Mouse (Mus musculus) megakaryocyte, embryonic 14.5 days (primary cell): ENCODE data around the gene Krtap19-5. TPM values are rescaled to one million over a fixed set of nuclear protein-coding genes. Genes with fewer than 3 reads are reported as not detected.

Source experiments
- H3K27me3 ChIP-seq: replicated peaks from 2 replicates; pipeline ENCODE3; 2012; ENCODE audit warnings: inconsistent platforms
- H3K36me3 ChIP-seq: replicated peaks from 2 replicates; pipeline ENCODE3; 2012; ENCODE audit warnings: low read length, inconsistent platforms, mixed read lengths
- H3K4me1 ChIP-seq: 2 replicates; pipeline ENCODE4 v1.6.1; 2012; ENCODE audit warnings: inconsistent platforms
- H3K4me3 ChIP-seq: replicated peaks from 2 replicates; pipeline ENCODE3; 2012; ENCODE audit warnings: moderate library complexity, mild to moderate bottlenecking, inconsistent platforms
- H3K9me3 ChIP-seq: 2 replicates; pipeline ENCODE4 v1.6.1; 2012; ENCODE audit warnings: inconsistent platforms
- FLI1 ChIP-seq: IDR thresholded peaks from 2 replicates; pipeline ENCODE4 v1.6.1; 2012; ENCODE audit warnings: low read length, inconsistent platforms, mixed read lengths
- GATA1 ChIP-seq: IDR thresholded peaks from 3 replicates; pipeline ENCODE4 v1.6.1; 2012; ENCODE audit warnings: mixed read lengths, low read length, inconsistent platforms, borderline replicate concordance
- polyA plus RNA-seq: library from polyadenylated mRNA; stranded (reverse); fragments of >175 nt; gene quantifications from 2 replicates; pipeline ENCODE4 v1.2.3, GENCODE M21; 2012; ENCODE audit warnings: low replicate concordance; ENCODE audit not compliant: insufficient read depth

Krtap19-5 gene
- not detected in 2 replicates for polyA plus RNA-seq

GRCm38 (mm10) chr16:88896357-88896756 lies at the start of gene Krtap19-5:
Gene Krtap19-5 (minus strand): TSS chr16:88896457.
- no peaks in the 10 kb centered on the region for H3K36me3 ChIP-seq
- TF ChIP-seq GATA1 (no peak), FLI1 (no peak)
- H3K9me3 ChIP-seq, result peaks cover 27% of the 10 kb centered on the region
- no peaks in the 10 kb centered on the region for H3K27me3 ChIP-seq
- H3K4me3 ChIP-seq, result no peak within 1 kb of the TSS
- no peaks in the 10 kb centered on the region for H3K4me1 ChIP-seq

GRCm38 (mm10) chr16:88941106-88941505 lies 44.8 kb upstream of the Krtap19-5 start:
- Histone ChIP-seq H3K4me3 (no peak overlapping the region), H3K36me3 (no peaks in the 10 kb centered on the region), H3K4me1 (no peaks in the 10 kb centered on the region), H3K27me3 (no peaks in the 10 kb centered on the region), H3K9me3 (peaks cover 12% of the 10 kb centered on the region; the same call in 1 of the 2 replicates)
- TF ChIP-seq FLI1, result no peak
- no peak for TF ChIP-seq GATA1

DNA sequence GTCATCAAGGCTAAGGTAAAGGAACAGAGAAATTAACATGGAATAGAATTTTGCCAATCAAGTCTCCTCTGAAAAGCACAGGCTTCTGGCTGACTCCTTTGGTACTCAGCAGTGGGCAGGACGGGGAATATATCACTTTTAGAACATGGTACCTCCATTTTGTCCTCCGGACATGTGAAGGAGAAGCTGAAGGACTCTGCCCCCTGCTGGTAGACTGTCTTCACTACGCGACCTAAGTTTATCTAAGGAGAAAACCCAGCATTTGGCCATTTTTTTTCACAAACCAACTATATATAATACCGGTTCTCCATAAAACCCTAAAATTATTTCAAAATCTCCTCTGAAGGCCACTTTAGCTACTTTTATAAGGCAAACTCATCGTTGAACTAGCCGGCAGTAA lies 42.0 kb upstream of the Krtap19-5 start:
- no peaks in the 10 kb centered on the region for H3K27me3 ChIP-seq
- TF ChIP-seq GATA1 (no peak), FLI1 (no peak)
- no peaks in the 10 kb centered on the region for H3K36me3 ChIP-seq
- H3K4me3 ChIP-seq, result no peak overlapping the region
- H3K4me1 ChIP-seq, result no peaks in the 10 kb centered on the region
- peaks cover 12% of the 10 kb centered on the region; the same call in 1 of the 2 replicates for H3K9me3 ChIP-seq

DNA sequence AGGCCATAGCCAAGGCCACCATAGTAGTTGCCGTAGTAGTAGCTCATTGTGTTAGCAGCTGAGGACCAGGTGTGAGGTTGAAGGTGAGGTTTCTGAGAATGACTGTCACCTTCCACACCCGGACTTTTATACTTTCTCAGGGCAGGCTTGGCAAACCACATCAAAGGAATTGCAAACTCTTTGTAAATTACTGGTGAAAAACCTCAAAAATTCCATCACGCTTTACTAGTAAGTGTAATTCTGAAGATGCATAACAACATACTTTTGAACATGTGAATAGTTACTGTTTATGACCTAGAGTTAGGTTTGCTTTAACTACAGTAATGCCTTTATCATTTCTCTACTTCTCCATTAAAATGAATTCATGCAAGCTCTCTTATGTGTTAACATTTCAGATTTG lies 35.9 kb upstream of the Krtap19-5 start, which contains the start of gene Krtap19-9b:
Krtap19-9b (minus strand) TSS at position 101 of the 400 bp plus-strand sequence.
- no peaks in the 10 kb centered on the region for H3K36me3 ChIP-seq
- no peak for TF ChIP-seq GATA1
- no peak for TF ChIP-seq FLI1
- H3K27me3 ChIP-seq, result no peaks in the 10 kb centered on the region
- H3K9me3 ChIP-seq, result peaks cover 7% of the 10 kb centered on the region; the same call in 1 of the 2 replicates
- H3K4me1 ChIP-seq, result no peaks in the 10 kb centered on the region
- no peak within 1 kb of the TSS for H3K4me3 ChIP-seq

DNA sequence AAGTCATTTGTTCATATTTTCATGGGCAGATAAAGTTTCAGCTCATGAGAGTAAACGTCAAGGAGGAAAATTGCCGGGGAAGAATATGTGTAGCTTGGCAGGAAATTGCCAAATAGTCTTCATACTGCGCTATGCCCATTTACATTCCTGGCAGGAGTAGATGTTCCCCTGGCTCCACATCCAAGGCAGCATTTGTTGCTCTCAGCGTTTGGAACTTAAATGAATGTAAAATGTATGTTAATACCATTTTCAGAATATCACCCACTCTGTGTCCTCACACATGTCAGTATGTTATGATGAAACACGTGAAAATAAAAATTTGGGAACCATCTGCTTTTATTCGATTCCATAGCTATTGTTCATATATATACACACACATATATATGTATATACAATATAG lies 9.4 kb downstream of the Krtap19-5 start:
- no peaks in the 10 kb centered on the region for H3K27me3 ChIP-seq
- H3K9me3 ChIP-seq, result 0 out of 2 replicates have a peak, but pooled peaks cover 2% of the 10 kb centered on the region
- H3K4me1 ChIP-seq, result no peaks in the 10 kb centered on the region
- no peaks in the 10 kb centered on the region for H3K36me3 ChIP-seq
- TF ChIP-seq FLI1, result no peak
- H3K4me3 ChIP-seq, result no peak overlapping the region

DNA sequence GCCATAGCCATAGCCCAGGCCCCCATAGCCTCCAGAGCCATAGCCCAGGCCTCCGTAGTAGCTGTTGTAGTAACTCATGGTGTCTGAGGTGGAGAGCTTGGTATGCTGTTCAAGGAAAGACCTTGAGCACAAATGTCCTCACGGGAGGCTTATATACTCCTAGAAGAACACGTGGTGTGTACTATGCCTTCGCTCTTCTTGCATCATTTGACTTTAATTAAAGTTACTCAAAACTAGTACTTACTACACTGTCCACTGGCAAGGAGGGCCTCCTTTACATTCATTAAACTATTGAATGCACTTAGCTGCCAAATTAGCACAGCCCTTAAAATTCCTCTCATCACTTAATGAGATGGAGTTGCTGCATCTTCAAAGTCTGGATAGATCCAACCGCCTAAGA lies 11.3 kb downstream of the Krtap19-5 start, which contains the start of gene Krtap19-4:
Krtap19-4 (minus strand) TSS at position 101 of the 400 bp plus-strand sequence.
- Histone ChIP-seq H3K9me3 (0 out of 2 replicates have a peak, but pooled peaks cover 2% of the 10 kb centered on the region), H3K4me3 (no peak within 1 kb of the TSS), H3K27me3 (no peaks in the 10 kb centered on the region), H3K4me1 (no peaks in the 10 kb centered on the region), H3K36me3 (no peaks in the 10 kb centered on the region)
- TF ChIP-seq FLI1, result no peak
- TF ChIP-seq GATA1, result no peak

DNA sequence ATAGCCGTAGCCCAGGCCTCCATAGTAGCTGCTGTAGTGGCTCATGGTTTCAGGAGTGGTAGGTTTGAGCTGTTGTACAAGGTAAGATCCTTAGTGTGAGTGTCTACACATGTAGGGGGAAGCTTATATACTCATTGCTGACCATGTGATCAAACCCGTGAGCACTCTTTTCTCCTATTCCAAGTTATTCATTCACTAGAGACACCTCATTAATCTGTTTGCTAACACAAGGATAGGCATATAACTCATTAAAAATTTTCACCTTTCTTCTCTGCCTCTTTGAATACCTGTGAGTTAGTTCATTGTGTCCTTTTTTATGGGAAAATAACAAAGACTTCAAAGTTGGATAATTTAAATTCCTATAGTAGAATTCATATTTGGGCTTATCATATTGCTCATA lies 18.3 kb downstream of the Krtap19-5 start, which contains the start of gene Krtap19-3:
Krtap19-3 (minus strand) TSS at position 101 of the 400 bp plus-strand sequence.
- Histone ChIP-seq H3K4me3 (no peak within 1 kb of the TSS), H3K27me3 (no peaks in the 10 kb centered on the region), H3K36me3 (no peaks in the 10 kb centered on the region), H3K9me3 (peaks cover 4% of the 10 kb centered on the region; the same call in 1 of the 2 replicates), H3K4me1 (no peaks in the 10 kb centered on the region)
- TF ChIP-seq FLI1 (no peak), GATA1 (no peak)

DNA sequence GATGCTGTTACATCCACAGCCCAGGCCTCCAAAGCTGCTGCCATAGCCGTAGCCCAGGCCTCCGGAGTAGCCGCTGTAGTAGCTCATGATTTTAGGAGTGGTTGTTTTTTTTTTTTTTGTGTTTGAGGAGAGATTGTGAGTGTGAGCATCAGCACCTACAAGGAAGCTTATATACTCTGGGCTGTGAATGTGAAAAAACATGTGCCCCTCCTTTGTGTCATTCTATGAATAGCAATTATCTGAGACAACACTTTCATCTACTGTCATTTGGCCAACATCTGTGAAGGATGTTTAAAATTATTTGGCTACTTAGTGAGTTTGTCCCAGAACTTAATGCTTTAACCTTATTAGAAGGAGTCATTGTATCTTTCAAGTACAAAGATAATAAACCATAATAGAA lies 22.1 kb downstream of the Krtap19-5 start, which contains the start of gene Krtap19-2:
Krtap19-2 (minus strand) TSS at position 101 of the 400 bp plus-strand sequence.
- Histone ChIP-seq H3K4me3 (no peak within 1 kb of the TSS), H3K36me3 (no peaks in the 10 kb centered on the region), H3K9me3 (peaks cover 4% of the 10 kb centered on the region; the same call in 1 of the 2 replicates), H3K27me3 (no peaks in the 10 kb centered on the region), H3K4me1 (no peaks in the 10 kb centered on the region)
- TF ChIP-seq GATA1 (no peak), FLI1 (no peak)

GRCm38 (mm10) chr16:88869311-88869710 lies 26.9 kb downstream of the Krtap19-5 start, which contains the start of gene Krtap19-1:
Gene Krtap19-1 (minus strand): TSS chr16:88869411.
- Histone ChIP-seq H3K4me3 (no peak within 1 kb of the TSS), H3K9me3 (no peaks in the 10 kb centered on the region), H3K27me3 (no peaks in the 10 kb centered on the region), H3K36me3 (no peaks in the 10 kb centered on the region), H3K4me1 (no peaks in the 10 kb centered on the region)
- TF ChIP-seq GATA1, result no peak
- TF ChIP-seq FLI1, result no peak

GRCm38 (mm10) chr16:88864887-88865407 lies 31.3 kb downstream of the Krtap19-5 start:
- H3K27me3 ChIP-seq, result no peaks in the 10 kb centered on the region
- no peaks in the 10 kb centered on the region for H3K36me3 ChIP-seq
- H3K4me3 ChIP-seq, result no peak overlapping the region
- H3K4me1 ChIP-seq, result no peaks in the 10 kb centered on the region
- TF ChIP-seq FLI1 (no peak), GATA1 (no peak)
- peaks cover 9% of the 10 kb centered on the region; the same call in 1 of the 2 replicates for H3K9me3 ChIP-seq

DNA sequence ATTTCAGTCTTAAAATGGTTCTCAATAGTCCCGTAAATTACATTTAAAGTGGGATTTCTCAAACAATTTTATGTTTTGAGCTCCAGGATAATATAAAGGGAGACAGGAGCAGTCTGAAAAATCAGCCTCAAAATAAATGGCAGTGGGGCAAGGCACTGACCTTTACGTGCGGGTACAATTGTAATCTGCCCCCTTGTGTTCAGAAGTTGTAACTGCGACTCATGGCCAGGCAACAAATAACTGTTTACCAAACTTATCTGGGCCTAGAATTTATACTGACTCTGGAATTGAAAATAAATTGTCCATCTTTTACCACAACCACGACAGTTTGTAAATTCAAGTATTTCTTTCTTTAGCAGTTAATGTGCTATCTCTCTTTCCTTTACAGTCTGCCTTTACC lies 44.8 kb downstream of the Krtap19-5 start:
- no peaks in the 10 kb centered on the region for H3K27me3 ChIP-seq
- no peaks in the 10 kb centered on the region for H3K4me1 ChIP-seq
- no peaks in the 10 kb centered on the region for H3K36me3 ChIP-seq
- H3K9me3 ChIP-seq, result peaks cover under 1% of the 10 kb centered on the region; the same call in 1 of the 2 replicates
- TF ChIP-seq FLI1 (no peak), GATA1 (no peak)
- H3K4me3 ChIP-seq, result no peak overlapping the region
